12 mouse cellular contexts compared by ENCODE assay signal in the genomic region with DNA sequence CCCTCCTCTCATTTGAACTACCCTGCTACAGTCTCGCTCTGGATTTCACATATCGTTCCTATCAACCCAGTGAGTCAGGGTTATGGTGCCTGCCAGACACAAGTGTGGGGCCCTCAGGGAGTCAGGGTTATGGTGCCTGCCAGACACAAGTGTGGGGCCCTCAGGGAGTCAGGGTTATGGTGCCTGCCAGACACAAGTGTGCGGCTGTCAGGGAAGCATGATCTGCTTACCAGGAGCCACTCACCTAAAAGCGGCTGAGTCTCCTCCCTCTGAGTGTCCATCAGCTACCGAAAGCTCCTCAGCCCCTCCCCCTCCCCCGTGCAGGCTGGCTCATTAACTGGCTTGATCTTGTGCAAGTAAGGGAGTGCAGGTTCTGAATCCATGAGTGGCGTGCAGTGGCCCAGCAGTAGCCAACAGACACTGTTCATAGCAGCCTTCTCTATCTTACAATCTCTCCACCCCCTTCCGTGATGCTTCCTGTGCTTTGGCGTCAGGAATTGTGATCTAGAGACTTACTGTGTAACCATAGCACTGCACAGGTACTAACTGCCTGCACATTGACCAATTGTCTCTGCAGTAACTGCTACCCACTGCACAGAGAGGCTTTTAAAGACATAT. TPM values are rescaled to one million over a fixed set of nuclear protein-coding genes. Genes with fewer than 3 reads are reported as not detected.
DNase-seq lines count a peak whose midpoint lies in the region; ATAC-seq and TF ChIP-seq lines count a peak whose summit lies in the region.
"Had no signal": no experiment of that assay in that cellular context is flagged by ENCODE, and none has a peak within 500 bp of the region (broad histone marks: within the 10 kb centered on the region; RNA-seq: fewer than 3 reads in every experiment).

No protein-coding gene starts in this region.

- H3K9ac ChIP-seq in forebrain, embryonic 14.5 days (ENCODE audit: low read length): 0 out of 2 replicates have a peak overlapping the region, but pooled peaks have one; percentile 3
- no peak overlapping the region for H3K9ac ChIP-seq in limb, embryonic 14.5 days (ENCODE audit: low read depth, low read length, severe bottlenecking)

- H3K36me3 ChIP-seq in forebrain, embryonic 14.5 days (ENCODE audit: control insufficient read depth, insufficient read depth, low read length): no peaks in the 10 kb centered on the region
- peaks cover 26% of the 10 kb centered on the region for H3K36me3 ChIP-seq in limb, embryonic 14.5 days (ENCODE audit: control insufficient read depth, insufficient read depth, low read length)

- H3K4me2 ChIP-seq in forebrain, embryonic 14.5 days (ENCODE audit: low read length): no peak overlapping the region
- no peak overlapping the region for H3K4me2 ChIP-seq in limb, embryonic 14.5 days (replicated peaks; ENCODE audit: low read depth, low read length, severe bottlenecking)

- WGBS in forebrain, embryonic 14.5 days: 44% methylated on average over 9 of the region's 9 CpGs
- WGBS in limb, embryonic 14.5 days: 17% methylated on average over 9 of the region's 9 CpGs

- no peaks in the 10 kb centered on the region for H3K27me3 ChIP-seq in forebrain, embryonic 14.5 days (replicated peaks; ENCODE audit: control insufficient read depth, insufficient read depth, low read length)
- H3K27me3 ChIP-seq in limb, embryonic 14.5 days (ENCODE audit: control insufficient read depth, insufficient read depth, low read length): no peaks in the 10 kb centered on the region

- no peak overlapping the region; the same call in 1 of the 2 replicates for H3K27ac ChIP-seq in forebrain, embryonic 14.5 days (ENCODE audit: low read depth, low read length)
- 0 out of 2 replicates have a peak overlapping the region, but pooled peaks have one; percentile 20 for H3K27ac ChIP-seq in limb, embryonic 14.5 days (replicated peaks; ENCODE audit: low read depth, low read length)

- DNase-seq in adrenal gland, postnatal 14 days: peak; percentile 54
- no peak for DNase-seq in adrenal gland, adult 18-20 months (ENCODE audit: low spot score in 2 of 2)
- peak; percentile 16 for DNase-seq in 416B (ENCODE audit: low read depth)
- DNase-seq in forebrain, embryonic 14.5 days (ENCODE audit: low spot score): peak; percentile 40
- no peak for DNase-seq in limb, embryonic 14.5 days (ENCODE audit: low spot score)
- no peak for DNase-seq in urinary bladder, postnatal 4 days (ENCODE audit: low spot score in 2 of 2)
- no peak for DNase-seq in right cerebral cortex, postnatal 4 days
- no peak for DNase-seq in adrenal gland, adult 8-10 months
- DNase-seq: lung, postnatal 10 days had no signal

- peaks cover 4% of the 10 kb centered on the region; the same call in 1 of the 2 replicates for H3K4me1 ChIP-seq in forebrain, embryonic 14.5 days (ENCODE audit: control insufficient read depth, insufficient read depth, low read length)
- H3K4me1 ChIP-seq in limb, embryonic 14.5 days (ENCODE audit: control insufficient read depth, insufficient read depth, low read length): peaks cover 27% of the 10 kb centered on the region

- H3K4me3 ChIP-seq in forebrain, embryonic 14.5 days (ENCODE audit: low read depth, low read length): no peak overlapping the region
- no peak overlapping the region for H3K4me3 ChIP-seq in limb, embryonic 14.5 days (replicated peaks; ENCODE audit: low read length)
- H3K4me3 ChIP-seq: erythroblast, embryonic 14.5 days had no signal

- no peaks in the 10 kb centered on the region for H3K9me3 ChIP-seq in forebrain, embryonic 14.5 days (replicated peaks; ENCODE audit: control insufficient read depth, low read length)
- no peaks in the 10 kb centered on the region for H3K9me3 ChIP-seq in limb, embryonic 14.5 days (ENCODE audit: control insufficient read depth, low read length)

- peak; percentile 63 for ATAC-seq in forebrain, embryonic 14.5 days
- ATAC-seq in limb, embryonic 14.5 days (ENCODE audit: low FRiP score, low read depth): peak; percentile 64

- no peak for TF ChIP-seq POLR2A in limb, embryonic 14.5 days (IDR thresholded peaks at IDR 0.05; ENCODE audit: borderline replicate concordance, extremely low read depth, insufficient read depth, insufficient read length)

RNA-seq across cellular contexts. Expression of a gene that starts 50.3 kb away (rescaled TPM):
- 18.0 TPM in 2 replicates for total RNA-seq in adrenal gland, postnatal 14 days (2021)
- 10 to 100 TPM; 22.6 to 29.8 TPM for total RNA-seq in adrenal gland, adult 18-20 months (2021)
- polyA plus RNA-seq in forebrain, embryonic 14.5 days (2014; fragmentation: Nextera tagmentation; extraction: Ambion mirVana): 26.9 and 27.8 TPM in 2 replicates
- polyA plus RNA-seq in limb, embryonic 14.5 days (2012; rRNA removed): 2.9 and 3.3 TPM in 2 replicates
- polyA plus RNA-seq in limb, embryonic 14.5 days (2014; fragmentation: Nextera tagmentation; extraction: Ambion mirVana): 5.9 TPM in 2 replicates
- 10 to 100 TPM; 22.4 to 38.3 (median 30.2) TPM for total RNA-seq in adrenal gland, adult 8-10 months (2022)

RNA-seq across cellular contexts. Expression of a gene that starts 60.0 kb away (rescaled TPM):
- total RNA-seq in adrenal gland, postnatal 14 days (2021): not detected in 2 replicates
- not detected for total RNA-seq in adrenal gland, adult 18-20 months (2021)
- polyA plus RNA-seq in forebrain, embryonic 14.5 days (2014; fragmentation: Nextera tagmentation; extraction: Ambion mirVana): not detected in 2 replicates
- polyA plus RNA-seq in limb, embryonic 14.5 days (2012; rRNA removed): not detected in 2 replicates
- polyA plus RNA-seq in limb, embryonic 14.5 days (2014; fragmentation: Nextera tagmentation; extraction: Ambion mirVana): not detected in 2 replicates
- not detected for total RNA-seq in adrenal gland, adult 8-10 months (2022)
- polyA plus RNA-seq: erythroblast, embryonic 14.5 days; large intestine, adult 2 months; spleen, adult 2 months had no signal

Comparison
In these comparisons a context has a peak if more than half of its experiments do, and no peak if none do; other contexts are left out.
1. DNase-seq: peak in adrenal gland, postnatal 14 days (single experiment), 416B (single experiment) and forebrain, embryonic 14.5 days (single experiment); none in adrenal gland, adult 18-20 months (0 of 2), limb, embryonic 14.5 days (single experiment), urinary bladder, postnatal 4 days (0 of 2), right cerebral cortex, postnatal 4 days (single experiment) and adrenal gland, adult 8-10 months (single experiment).